Mouse (Mus musculus) G1E (cell line): ENCODE measurements at regions not wholly inside any gene's neighbourhood (a gene's known extent, or its start where the extent isn't known, plus 50 kb on each side); places are given as distances from the start of the nearest gene placed in this dataset.

Experiments used
- ATAC-seq: 2 replicates; pipeline ENCODE4 v1.8.0; 2016; ENCODE audit warnings: mild to moderate bottlenecking; ENCODE audit not compliant: insufficient number of reproducible peaks, poor library complexity, low FRiP score, severe bottlenecking; ENCODE audit errors: extremely low read depth
- DNase-seq: peaks from one replicate; pipeline ENCODE4 v3.0.0; 2012; ENCODE audit warnings: low spot score
- H3K27me3 ChIP-seq: 2 replicates; pipeline ENCODE4 v1.6.1; 2012; ENCODE audit warnings: mild to moderate bottlenecking, low read length, inconsistent platforms; ENCODE audit not compliant: insufficient read depth
- H3K36me3 ChIP-seq: replicated peaks from 2 replicates; pipeline ENCODE3; 2012; ENCODE audit warnings: mild to moderate bottlenecking, inconsistent platforms
- H3K4me1 ChIP-seq: 2 replicates; pipeline ENCODE4 v1.6.1; 2012; ENCODE audit warnings: low read depth, low read length, inconsistent platforms, mixed read lengths; ENCODE audit not compliant: insufficient read depth
- H3K4me3 ChIP-seq: 2 replicates; pipeline ENCODE4 v1.5.1; 2012; ENCODE audit warnings: low read depth, mild to moderate bottlenecking, inconsistent platforms, low read length, moderate library complexity, mixed read lengths
- H3K9me3 ChIP-seq: replicated peaks from 2 replicates; pipeline ENCODE4 v1.6.1; 2012; ENCODE audit warnings: inconsistent platforms
- CTCF ChIP-seq: IDR thresholded peaks from 2 replicates; pipeline ENCODE4 v1.5.1; 2012; ENCODE audit warnings: low read depth, low read length, inconsistent platforms, mixed read lengths
- GATA1 ChIP-seq: IDR thresholded peaks from 2 replicates; pipeline ENCODE4 v1.6.1; 2012; ENCODE audit warnings: borderline replicate concordance, low read length, inconsistent platforms, mixed read lengths
- GATA2 ChIP-seq: IDR thresholded peaks from 2 replicates; pipeline ENCODE4 v1.6.1; 2012; ENCODE audit warnings: low read depth, low read length, inconsistent platforms, borderline replicate concordance
- POLR2AphosphoS5 ChIP-seq: IDR thresholded peaks from 2 replicates; pipeline ENCODE4 v1.6.1; 2012; ENCODE audit warnings: low read depth, low read length, inconsistent platforms; ENCODE audit not compliant: insufficient replicate concordance
- TAL1 ChIP-seq: conservative IDR thresholded peaks from 2 replicates; pipeline ENCODE4 v1.6.1; 2012; ENCODE audit warnings: low read depth, low read length, inconsistent platforms, mixed read lengths

GRCm38 (mm10) chr14:96825083-96825482 lies 306.2 kb upstream of the Klhl1 start:
- Histone ChIP-seq H3K4me3 (no peak overlapping the region), H3K27me3 (no peaks in the 10 kb centered on the region), H3K9me3 (no peaks in the 10 kb centered on the region), H3K36me3 (no peaks in the 10 kb centered on the region), H3K4me1 (no peaks in the 10 kb centered on the region)
- no peak for DNase-seq
- no peak for ATAC-seq
- TF ChIP-seq CTCF, result no peak
- TF ChIP-seq GATA1, result no peak
- TF ChIP-seq GATA2, result no peak
- TF ChIP-seq TAL1, result no peak
- TF ChIP-seq POLR2AphosphoS5, result no peak

GRCm38 (mm10) chr14:96815665-96816064 lies 296.8 kb upstream of the Klhl1 start:
- DNase-seq (no peak), ATAC-seq (no peak)
- Histone ChIP-seq H3K9me3 (no peaks in the 10 kb centered on the region), H3K4me3 (no peak overlapping the region), H3K36me3 (no peaks in the 10 kb centered on the region), H3K4me1 (no peaks in the 10 kb centered on the region), H3K27me3 (no peaks in the 10 kb centered on the region)
- TF ChIP-seq GATA2 (no peak), CTCF (no peak), TAL1 (no peak), GATA1 (no peak), POLR2AphosphoS5 (no peak)

GRCm38 (mm10) chr14:96805284-96805683 lies 286.4 kb upstream of the Klhl1 start:
- H3K4me3 ChIP-seq, result no peak overlapping the region
- H3K27me3 ChIP-seq, result no peaks in the 10 kb centered on the region
- no peaks in the 10 kb centered on the region for H3K36me3 ChIP-seq
- H3K4me1 ChIP-seq, result no peaks in the 10 kb centered on the region
- H3K9me3 ChIP-seq, result peaks cover 2% of the 10 kb centered on the region; the same call in 1 of the 2 replicates
- DNase-seq, result no peak
- TF ChIP-seq GATA1, result no peak
- no peak for TF ChIP-seq TAL1
- TF ChIP-seq GATA2, result no peak
- no peak for TF ChIP-seq POLR2AphosphoS5
- TF ChIP-seq CTCF, result no peak
- no peak for ATAC-seq

- DNase-seq, result no peak
- ATAC-seq, result no peak
- no peak overlapping the region for H3K4me3 ChIP-seq
Observed at GRCm38 (mm10) chr14:96794806-96795205, 275.9 kb upstream of the Klhl1 start.

GRCm38 (mm10) chr14:96787917-96788316 lies 269.0 kb upstream of the Klhl1 start:
- no peaks in the 10 kb centered on the region; the same call in 1 of the 2 replicates for H3K9me3 ChIP-seq
- DNase-seq, result no peak
- no peak overlapping the region for H3K4me3 ChIP-seq
- no peaks in the 10 kb centered on the region for H3K36me3 ChIP-seq
- H3K4me1 ChIP-seq, result no peaks in the 10 kb centered on the region
- ATAC-seq, result no peak
- TF ChIP-seq TAL1, result no peak
- TF ChIP-seq GATA2, result no peak
- TF ChIP-seq CTCF, result no peak
- TF ChIP-seq GATA1, result no peak
- no peak for TF ChIP-seq POLR2AphosphoS5
- H3K27me3 ChIP-seq, result no peaks in the 10 kb centered on the region

More at GRCm38 (mm10) chr14:96794806-96795205, 275.9 kb upstream of the Klhl1 start:
- Histone ChIP-seq H3K9me3 (peaks cover 12% of the 10 kb centered on the region), H3K4me1 (no peaks in the 10 kb centered on the region), H3K27me3 (no peaks in the 10 kb centered on the region), H3K36me3 (no peaks in the 10 kb centered on the region)
- no peak for TF ChIP-seq TAL1
- no peak for TF ChIP-seq GATA1
- no peak for TF ChIP-seq CTCF
- TF ChIP-seq POLR2AphosphoS5, result no peak
- no peak for TF ChIP-seq GATA2

GRCm38 (mm10) chr14:96787286-96787685 lies 268.4 kb upstream of the Klhl1 start:
- Histone ChIP-seq H3K36me3 (no peaks in the 10 kb centered on the region), H3K4me1 (no peaks in the 10 kb centered on the region), H3K27me3 (no peaks in the 10 kb centered on the region), H3K9me3 (peaks cover under 1% of the 10 kb centered on the region; the same call in 1 of the 2 replicates), H3K4me3 (no peak overlapping the region)
- no peak for ATAC-seq
- TF ChIP-seq TAL1 (no peak), POLR2AphosphoS5 (no peak), CTCF (no peak), GATA1 (no peak), GATA2 (no peak)
- no peak for DNase-seq

GRCm38 (mm10) chr14:96775801-96776200 lies 256.9 kb upstream of the Klhl1 start:
- TF ChIP-seq TAL1 (no peak), POLR2AphosphoS5 (no peak), GATA2 (no peak), CTCF (no peak), GATA1 (no peak)
- DNase-seq (no peak), ATAC-seq (no peak)
- H3K9me3 ChIP-seq, result 0 out of 2 replicates have a peak, but pooled peaks cover under 1% of the 10 kb centered on the region
- H3K27me3 ChIP-seq, result no peaks in the 10 kb centered on the region
- H3K4me3 ChIP-seq, result no peak overlapping the region
- no peaks in the 10 kb centered on the region for H3K4me1 ChIP-seq
- no peaks in the 10 kb centered on the region for H3K36me3 ChIP-seq
